Mouse (Mus musculus) embryonic facial prominence, embryonic 14.5 days (tissue): ENCODE measurements around the gene Nck2. TPM values are rescaled to one million over a fixed set of nuclear protein-coding genes. Genes with fewer than 3 reads are reported as not detected.
A peak's percentile ranks its signal among the peaks of the same experiment; 100 is the strongest.

Experiments used
- ATAC-seq: fragments of 200-750 bp; cut with Nextera tagmentation; 2 replicates; pipeline ENCODE4 v1.8.0; 2017; ENCODE audit warnings: low read depth, moderate number of reproducible peaks, moderate TSS enrichment
- DNase-seq: peaks from one replicate; pipeline ENCODE4 v3.0.0-alpha.2; 2015; ENCODE audit warnings: low spot score
- H3K27ac ChIP-seq: fragments of 300-500 bp; sonication (generic); replicated peaks from 2 replicates; pipeline ENCODE4 v1.5.1; 2014; ENCODE audit warnings: low read depth, mild to moderate bottlenecking, low read length, moderate library complexity
- H3K27me3 ChIP-seq: fragments of 300-500 bp; sonication (generic); replicated peaks from 2 replicates; pipeline ENCODE4 v1.6.1; 2014; ENCODE audit warnings: low read length; ENCODE audit not compliant: control insufficient read depth, insufficient read depth
- H3K36me3 ChIP-seq: fragments of 300-500 bp; sonication (generic); 2 replicates; pipeline ENCODE4 v1.6.1; 2014; ENCODE audit warnings: low read length, mixed read lengths; ENCODE audit not compliant: control insufficient read depth, insufficient read depth
- H3K4me1 ChIP-seq: fragments of 300-500 bp; sonication (generic); 2 replicates; pipeline ENCODE4 v1.6.1; 2014; ENCODE audit warnings: antibody characterized with exemption, low read length; ENCODE audit not compliant: control insufficient read depth, insufficient read depth
- H3K4me2 ChIP-seq: fragments of 300-500 bp; sonication (generic); 2 replicates; pipeline ENCODE4 v1.6.1; 2014; ENCODE audit warnings: low read depth, mild to moderate bottlenecking, low read length, moderate library complexity, mixed read lengths
- H3K4me3 ChIP-seq: fragments of 300-500 bp; sonication (generic); 2 replicates; pipeline ENCODE4 v1.5.1; 2014; ENCODE audit warnings: low read depth, mild to moderate bottlenecking, low read length
- H3K9ac ChIP-seq: fragments of 300-500 bp; sonication (generic); 2 replicates; pipeline ENCODE4 v1.6.1; 2014; ENCODE audit warnings: low read depth, mild to moderate bottlenecking, low read length, moderate library complexity, mixed read lengths
- H3K9me3 ChIP-seq: fragments of 300-500 bp; sonication (generic); 2 replicates; pipeline ENCODE4 v1.6.1; 2016; ENCODE audit warnings: low read length; ENCODE audit not compliant: control insufficient read depth
- WGBS: fragments of 180-500 bp; shearing (Covaris S2); extraction: QIAGEN DNeasy Blood & Tissue Kit; methylation state at CpG from one replicate; pipeline ENCODE4 v1.1.7; 2014; 5-methylcytosine and 5-hydroxymethylcytosine counted together
- polyA plus RNA-seq: library from polyadenylated mRNA; unstranded; fragments of >200 nt; fragmentation: Nextera tagmentation; extraction: Ambion mirVana; gene quantifications from 2 replicates; pipeline ENCODE4 v1.2.1, GENCODE M21; 2014

Nck2 gene
- polyA plus RNA-seq, 1 experiment from 2014 or later, result 37.3 TPM

- ATAC-seq (no peak), DNase-seq (no peak)
- Histone ChIP-seq H3K4me1 (peaks cover 11% of the 10 kb centered on the region; the same call in 1 of the 2 replicates), H3K36me3 (no peaks in the 10 kb centered on the region), H3K9me3 (no peaks in the 10 kb centered on the region), H3K4me3 (no peak overlapping the region), H3K4me2 (no peak overlapping the region), H3K27me3 (no peaks in the 10 kb centered on the region), H3K27ac (no peak overlapping the region), H3K9ac (no peak overlapping the region)
- WGBS, result 93% methylated on average over 9 of the region's 9 CpGs
Observed at GRCm38 (mm10) chr1:43485204-43485603, 40.8 kb downstream of the Nck2 start.

GRCm38 (mm10) chr1:43486500-43486899, 42.1 kb downstream of the Nck2 start:
- Histone ChIP-seq H3K4me1 (peaks cover 11% of the 10 kb centered on the region; the same call in 1 of the 2 replicates), H3K27ac (no peak overlapping the region), H3K4me3 (no peak overlapping the region), H3K4me2 (no peak overlapping the region), H3K27me3 (no peaks in the 10 kb centered on the region), H3K36me3 (no peaks in the 10 kb centered on the region), H3K9ac (no peak overlapping the region), H3K9me3 (no peaks in the 10 kb centered on the region)
- WGBS, result 78% methylated on average over 3 of the region's 3 CpGs
- no peak for ATAC-seq
- no peak for DNase-seq

GRCm38 (mm10) chr1:43486956-43487722, 42.8 kb downstream of the Nck2 start:
- no peak overlapping the region for H3K9ac ChIP-seq
- no peak for DNase-seq
- no peak overlapping the region for H3K4me2 ChIP-seq
- no peak for ATAC-seq
- H3K27ac ChIP-seq, result no peak overlapping the region
- H3K27me3 ChIP-seq, result no peaks in the 10 kb centered on the region
- H3K36me3 ChIP-seq, result no peaks in the 10 kb centered on the region
- no peak overlapping the region for H3K4me3 ChIP-seq
- H3K4me1 ChIP-seq, result peaks cover 9% of the 10 kb centered on the region; the same call in 1 of the 2 replicates
- 75% methylated on average over 3 of the region's 3 CpGs for WGBS
- no peaks in the 10 kb centered on the region for H3K9me3 ChIP-seq

- Histone ChIP-seq H3K4me2 (no peak overlapping the region), H3K9me3 (no peaks in the 10 kb centered on the region), H3K4me1 (0 out of 2 replicates have a peak, but pooled peaks cover 10% of the 10 kb centered on the region), H3K36me3 (no peaks in the 10 kb centered on the region), H3K27me3 (no peaks in the 10 kb centered on the region), H3K9ac (no peak overlapping the region), H3K27ac (no peak overlapping the region), H3K4me3 (no peak overlapping the region)
- DNase-seq (no peak), ATAC-seq (no peak)
Observed at GRCm38 (mm10) chr1:43489311-43489710, 44.9 kb downstream of the Nck2 start.

- WGBS, result 92% methylated on average over 8 of the region's 8 CpGs
- Histone ChIP-seq H3K27me3 (no peaks in the 10 kb centered on the region), H3K36me3 (no peaks in the 10 kb centered on the region), H3K4me2 (no peak overlapping the region), H3K9ac (no peak overlapping the region), H3K4me3 (no peak overlapping the region), H3K9me3 (no peaks in the 10 kb centered on the region), H3K4me1 (peaks cover 14% of the 10 kb centered on the region), H3K27ac (no peak overlapping the region)
- DNase-seq (peak; percentile 38), ATAC-seq (no peak)
Observed at GRCm38 (mm10) chr1:43491506-43492269, 47.3 kb downstream of the Nck2 start.

GRCm38 (mm10) chr1:43492803-43493437, 48.5 kb downstream of the Nck2 start:
- Histone ChIP-seq H3K4me3 (no peak overlapping the region), H3K9ac (no peak overlapping the region), H3K9me3 (no peaks in the 10 kb centered on the region), H3K4me1 (peaks cover 14% of the 10 kb centered on the region), H3K36me3 (no peaks in the 10 kb centered on the region), H3K27ac (no peak overlapping the region), H3K4me2 (no peak overlapping the region), H3K27me3 (no peaks in the 10 kb centered on the region)
- ATAC-seq, result no peak
- WGBS, result 87% methylated on average over 3 of the region's 3 CpGs
- no peak for DNase-seq

GRCm38 (mm10) chr1:43496051-43496450, 51.7 kb downstream of the Nck2 start:
- Histone ChIP-seq H3K27me3 (no peaks in the 10 kb centered on the region), H3K4me1 (peaks cover 14% of the 10 kb centered on the region), H3K4me3 (no peak overlapping the region), H3K4me2 (no peak overlapping the region), H3K36me3 (no peaks in the 10 kb centered on the region), H3K9me3 (no peaks in the 10 kb centered on the region), H3K27ac (no peak overlapping the region), H3K9ac (no peak overlapping the region)
- DNase-seq (no peak), ATAC-seq (no peak)
- 58% methylated on average over 4 of the region's 4 CpGs for WGBS

GRCm38 (mm10) chr1:43496993-43497392, 52.6 kb downstream of the Nck2 start:
- peaks cover 20% of the 10 kb centered on the region for H3K4me1 ChIP-seq
- DNase-seq (no peak), ATAC-seq (no peak)
- WGBS, result 78% methylated on average over 3 of the region's 3 CpGs
- H3K36me3 ChIP-seq, result no peaks in the 10 kb centered on the region
- no peaks in the 10 kb centered on the region for H3K27me3 ChIP-seq
- no peak overlapping the region for H3K4me2 ChIP-seq
- no peaks in the 10 kb centered on the region for H3K9me3 ChIP-seq
- no peak overlapping the region for H3K9ac ChIP-seq
- no peak overlapping the region for H3K27ac ChIP-seq
- H3K4me3 ChIP-seq, result no peak overlapping the region
